Mouse (Mus musculus) spleen, adult 2 months (tissue): ENCODE measurements at regions not wholly inside any gene's neighbourhood (a gene's known extent, or its start where the extent isn't known, plus 50 kb on each side); places are given as distances from the start of the nearest gene placed in this dataset.

ENCODE experiments used
- DNase-seq, 2 experiments: peaks; one replicate each; pipeline versions ENCODE4 v3.0.0 to v3.0.0-alpha.2; 2012 to 2021; ENCODE audit warnings: low spot score in 2 of 2, low read depth in 1 of 2
- H3K27ac ChIP-seq: fragments of 200-500 bp; 2 replicates; pipeline ENCODE4 v1.5.1; 2012; ENCODE audit warnings: low read length, inconsistent platforms; ENCODE audit not compliant: insufficient read depth
- H3K27me3 ChIP-seq: fragments of 200-500 bp; 2 replicates; pipeline ENCODE4 v1.6.1; 2012; ENCODE audit warnings: mild to moderate bottlenecking, moderate library complexity, low read length, inconsistent platforms; ENCODE audit not compliant: control insufficient read depth, insufficient read depth
- H3K36me3 ChIP-seq: fragments of 200-500 bp; 2 replicates; pipeline ENCODE4 v1.6.1; 2012; ENCODE audit warnings: mild to moderate bottlenecking, low read length, inconsistent platforms; ENCODE audit not compliant: control insufficient read depth, insufficient read depth
- H3K4me1 ChIP-seq: fragments of 200-500 bp; 2 replicates; pipeline ENCODE4 v1.6.1; 2011; ENCODE audit warnings: inconsistent platforms; ENCODE audit not compliant: control insufficient read depth, insufficient read depth, insufficient read length
- H3K4me3 ChIP-seq: fragments of 200-500 bp; 2 replicates; pipeline ENCODE4 v1.5.1; 2011; ENCODE audit warnings: mild to moderate bottlenecking, inconsistent platforms; ENCODE audit not compliant: insufficient read depth, insufficient read length; ENCODE audit errors: extremely low read depth
- CTCF ChIP-seq: fragments of 200-500 bp; IDR thresholded peaks from 2 replicates; pipeline ENCODE4 v1.5.1; 2011; ENCODE audit warnings: mild to moderate bottlenecking, inconsistent platforms; ENCODE audit not compliant: insufficient read depth, insufficient read length, insufficient replicate concordance; ENCODE audit errors: extremely low read depth
- POLR2A ChIP-seq: fragments of 200-500 bp; IDR thresholded peaks from 2 replicates; pipeline ENCODE4 v1.6.1; 2011; ENCODE audit warnings: low read depth, low read length, inconsistent platforms
- WGBS: fragments of 180-500 bp; shearing (Covaris S2); methylation state at CpG from one replicate; pipeline ENCODE4 v1.1.7; 2018; 5-methylcytosine and 5-hydroxymethylcytosine counted together

GRCm38 (mm10) chr15:59206636-59207035 is 317.5 kb downstream of the Gm49356 start:
- no peaks in the 10 kb centered on the region for H3K36me3 ChIP-seq
- WGBS = 77% methylated on average over 7 of the region's 7 CpGs
- H3K27ac ChIP-seq = no peak overlapping the region
- no peak for TF ChIP-seq POLR2A
- TF ChIP-seq CTCF = no peak
- no peak for DNase-seq
- no peaks in the 10 kb centered on the region for H3K4me1 ChIP-seq
- no peak overlapping the region for H3K4me3 ChIP-seq
- no peaks in the 10 kb centered on the region for H3K27me3 ChIP-seq

GRCm38 (mm10) chr15:59207976-59208375 is 318.9 kb downstream of the Gm49356 start:
- Histone ChIP-seq H3K27ac (no peak overlapping the region), H3K4me1 (no peaks in the 10 kb centered on the region), H3K4me3 (no peak overlapping the region), H3K27me3 (no peaks in the 10 kb centered on the region), H3K36me3 (no peaks in the 10 kb centered on the region)
- 71% methylated on average over 4 of the region's 4 CpGs for WGBS
- DNase-seq = no peak
- TF ChIP-seq POLR2A = no peak
- TF ChIP-seq CTCF = no peak

GRCm38 (mm10) chr15:59212362-59212761 is 323.3 kb downstream of the Gm49356 start:
- H3K27ac ChIP-seq = no peak overlapping the region
- no peaks in the 10 kb centered on the region for H3K4me1 ChIP-seq
- 83% methylated on average over 3 of the region's 3 CpGs for WGBS
- no peak for DNase-seq
- no peak overlapping the region for H3K4me3 ChIP-seq
- H3K36me3 ChIP-seq = no peaks in the 10 kb centered on the region
- no peaks in the 10 kb centered on the region for H3K27me3 ChIP-seq
- TF ChIP-seq POLR2A = no peak
- no peak for TF ChIP-seq CTCF

- no peak for DNase-seq
- whole genome bisulfite sequencing = 90% methylated on average over 4 of the region's 4 CpGs
Measured at GRCm38 (mm10) chr15:59214096-59214495, 325.0 kb downstream of the Gm49356 start.

GRCm38 (mm10) chr15:59215239-59215638 is 326.1 kb downstream of the Gm49356 start:
- WGBS = 87% methylated on average over 4 of the region's 4 CpGs

More at GRCm38 (mm10) chr15:59214096-59214495, 325.0 kb downstream of the Gm49356 start:
- H3K36me3 ChIP-seq = no peaks in the 10 kb centered on the region
- no peaks in the 10 kb centered on the region for H3K27me3 ChIP-seq
- H3K27ac ChIP-seq = no peak overlapping the region
- no peaks in the 10 kb centered on the region for H3K4me1 ChIP-seq
- H3K4me3 ChIP-seq = no peak overlapping the region
- TF ChIP-seq CTCF (no peak), POLR2A (no peak)

GRCm38 (mm10) chr15:59217481-59217880 is 328.4 kb downstream of the Gm49356 start:
- Histone ChIP-seq H3K4me1 (no peaks in the 10 kb centered on the region), H3K4me3 (no peak overlapping the region), H3K36me3 (no peaks in the 10 kb centered on the region), H3K27me3 (no peaks in the 10 kb centered on the region), H3K27ac (no peak overlapping the region)
- TF ChIP-seq CTCF = no peak
- TF ChIP-seq POLR2A = no peak
- WGBS = 84% methylated on average over 9 of the region's 9 CpGs
- DNase-seq = no peak

More at GRCm38 (mm10) chr15:59215239-59215638, 326.1 kb downstream of the Gm49356 start:
- no peak for TF ChIP-seq CTCF
- no peak for TF ChIP-seq POLR2A
- no peaks in the 10 kb centered on the region for H3K36me3 ChIP-seq
- H3K27ac ChIP-seq = no peak overlapping the region
- no peak overlapping the region for H3K4me3 ChIP-seq
- no peaks in the 10 kb centered on the region for H3K4me1 ChIP-seq
- H3K27me3 ChIP-seq = no peaks in the 10 kb centered on the region
- DNase-seq = no peak

- Histone ChIP-seq H3K36me3 (no peaks in the 10 kb centered on the region), H3K4me1 (no peaks in the 10 kb centered on the region), H3K27me3 (no peaks in the 10 kb centered on the region), H3K4me3 (no peak overlapping the region), H3K27ac (no peak overlapping the region)
- no peak for TF ChIP-seq POLR2A
- no peak for TF ChIP-seq CTCF
- 90% methylated on average over 7 of the region's 7 CpGs for WGBS
- no peak for DNase-seq
Measured at GRCm38 (mm10) chr15:59218916-59219315, 329.8 kb downstream of the Gm49356 start.

GRCm38 (mm10) chr15:59225637-59226036 is 336.5 kb downstream of the Gm49356 start:
- Histone ChIP-seq H3K27me3 (no peaks in the 10 kb centered on the region), H3K36me3 (no peaks in the 10 kb centered on the region), H3K4me3 (no peak overlapping the region), H3K4me1 (no peaks in the 10 kb centered on the region), H3K27ac (no peak overlapping the region)
- TF ChIP-seq CTCF (no peak), POLR2A (no peak)
- no peak for DNase-seq
- WGBS = 84% methylated on average over 6 of the region's 6 CpGs
